Mouse (Mus musculus): ENCODE measurements around the gene Fam208a. TPM values are rescaled to one million over a fixed set of nuclear protein-coding genes. Genes with fewer than 3 reads are reported as not detected.

The Fam208a gene
- total and polyA plus RNA-seq, 2 experiments from 2014 or later, result 10.0 to 32.9 TPM

DNA sequence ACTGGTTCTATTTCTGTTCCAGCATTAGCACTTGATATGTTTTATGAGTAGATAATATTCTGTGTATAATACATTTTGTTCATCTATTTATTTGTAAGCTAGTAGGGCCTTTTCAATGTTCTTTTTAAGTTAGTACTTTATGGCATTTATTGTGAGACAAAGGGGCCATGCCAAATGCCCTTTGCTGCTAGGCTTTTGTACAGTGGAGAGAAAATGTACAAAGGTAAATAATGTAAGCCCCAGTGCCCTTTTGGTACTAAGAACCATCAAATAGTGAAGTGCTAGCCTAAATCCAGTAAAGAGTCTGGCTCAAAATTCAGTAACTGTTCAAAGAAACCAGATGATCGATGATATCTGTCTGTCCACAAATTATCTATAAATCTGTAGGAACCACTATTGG is 6.3 kb upstream of the Fam208a start:
- WGBS, result 94% methylated on average over 1 of the region's 1 CpGs
- no peak for DNase-seq (ENCODE audit: low spot score)

GRCm38 (mm10) chr14:27428973-27429711 is 508 bp downstream of the Fam208a start:
- no peaks in the 10 kb centered on the region for H3K27me3 ChIP-seq (ENCODE audit: insufficient read depth, low read length)
- peak overlapping the region; percentile 91 for H3K4me2 ChIP-seq (ENCODE audit: low read depth, low read length, poor library complexity, severe bottlenecking)
- H3K36me3 ChIP-seq (ENCODE audit: insufficient read depth, low read length), result no peaks in the 10 kb centered on the region
- H3K4me3 ChIP-seq (ENCODE audit: low read depth, low read length), result peak overlapping the region; percentile 63
- peak; percentile 89 for ATAC-seq (ENCODE audit: low FRiP score)
- peak; percentile 89 for DNase-seq (ENCODE audit: low spot score)
- H3K4me1 ChIP-seq (ENCODE audit: insufficient read depth, low read length), result no peaks in the 10 kb centered on the region
- WGBS, result under 1% methylated on average over 64 of the region's 78 CpGs
- H3K9me3 ChIP-seq (ENCODE audit: low read length), result no peaks in the 10 kb centered on the region
- TF ChIP-seq CTCF (IDR thresholded peaks at IDR 0.05), result no peak
- H3K27ac ChIP-seq (ENCODE audit: low read depth, low read length), result peak overlapping the region; percentile 100
- H3K9ac ChIP-seq (replicated peaks; ENCODE audit: low read length, poor library complexity, severe bottlenecking), result peak overlapping the region; percentile 97

More for the DNA sequence above, 6.3 kb upstream of the Fam208a start:
- H3K4me1 ChIP-seq (ENCODE audit: insufficient read depth, low read length), result no peaks in the 10 kb centered on the region
- no peaks in the 10 kb centered on the region for H3K36me3 ChIP-seq (ENCODE audit: insufficient read depth, low read length)
- H3K4me3 ChIP-seq (ENCODE audit: low read depth, low read length), result no peak overlapping the region
- no peak overlapping the region for H3K9ac ChIP-seq (replicated peaks; ENCODE audit: low read length, poor library complexity, severe bottlenecking)
- no peaks in the 10 kb centered on the region for H3K27me3 ChIP-seq (ENCODE audit: insufficient read depth, low read length)
- no peak overlapping the region for H3K27ac ChIP-seq (ENCODE audit: low read depth, low read length)
- TF ChIP-seq CTCF (IDR thresholded peaks at IDR 0.05), result no peak
- no peak overlapping the region for H3K4me2 ChIP-seq (ENCODE audit: low read depth, low read length, poor library complexity, severe bottlenecking)
- H3K9me3 ChIP-seq (ENCODE audit: low read length), result no peaks in the 10 kb centered on the region
- no peak for ATAC-seq (ENCODE audit: low FRiP score)

DNA sequence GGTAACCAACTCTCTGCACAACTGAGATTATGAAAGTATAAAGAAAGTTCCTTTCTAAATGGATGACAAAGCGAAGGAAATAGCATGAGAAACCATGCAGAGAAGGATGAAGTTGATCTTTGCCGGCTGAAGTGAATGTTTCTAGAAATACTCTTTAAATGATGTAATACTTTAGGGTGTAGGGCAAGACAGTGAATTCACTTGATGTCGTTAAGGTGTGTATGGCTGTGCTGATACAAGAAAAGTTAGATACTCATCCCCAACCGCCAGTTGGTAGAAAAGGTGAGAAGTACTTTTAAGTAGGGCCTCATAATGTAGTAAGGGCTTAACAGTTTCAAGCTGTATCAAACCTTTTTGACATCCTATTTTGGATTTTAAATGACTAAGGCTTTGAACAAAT is 1.6 kb downstream of the Fam208a start:
- WGBS, result 92% methylated on average over 4 of the region's 4 CpGs
- H3K36me3 ChIP-seq (ENCODE audit: insufficient read depth, low read length), result no peaks in the 10 kb centered on the region
- no peak overlapping the region for H3K4me3 ChIP-seq (ENCODE audit: low read depth, low read length)
- no peak overlapping the region for H3K27ac ChIP-seq (ENCODE audit: low read depth, low read length)
- no peak for TF ChIP-seq CTCF (IDR thresholded peaks at IDR 0.05)
- H3K4me1 ChIP-seq (ENCODE audit: insufficient read depth, low read length), result no peaks in the 10 kb centered on the region
- no peak for DNase-seq (ENCODE audit: low spot score)
- H3K9ac ChIP-seq (replicated peaks; ENCODE audit: low read length, poor library complexity, severe bottlenecking), result no peak overlapping the region
- H3K4me2 ChIP-seq (ENCODE audit: low read depth, low read length, poor library complexity, severe bottlenecking), result peak overlapping the region; percentile 91
- H3K27me3 ChIP-seq (ENCODE audit: insufficient read depth, low read length), result no peaks in the 10 kb centered on the region
- H3K9me3 ChIP-seq (ENCODE audit: low read length), result no peaks in the 10 kb centered on the region
- ATAC-seq (ENCODE audit: low FRiP score), result no peak

GRCm38 (mm10) chr14:27432064-27432463 is 3.4 kb downstream of the Fam208a start:
- Histone ChIP-seq H3K27ac (ENCODE audit: low read depth, low read length) (no peak overlapping the region), H3K36me3 (ENCODE audit: insufficient read depth, low read length) (no peaks in the 10 kb centered on the region), H3K4me3 (ENCODE audit: low read depth, low read length) (no peak overlapping the region), H3K27me3 (ENCODE audit: insufficient read depth, low read length) (no peaks in the 10 kb centered on the region), H3K9ac (replicated peaks; ENCODE audit: low read length, poor library complexity, severe bottlenecking) (no peak overlapping the region), H3K4me1 (ENCODE audit: insufficient read depth, low read length) (no peaks in the 10 kb centered on the region), H3K4me2 (ENCODE audit: low read depth, low read length, poor library complexity, severe bottlenecking) (no peak overlapping the region), H3K9me3 (ENCODE audit: low read length) (no peaks in the 10 kb centered on the region)
- DNase-seq (ENCODE audit: low spot score), result no peak
- ATAC-seq (ENCODE audit: low FRiP score), result no peak
- 99% methylated on average over 2 of the region's 2 CpGs for WGBS
- TF ChIP-seq CTCF (IDR thresholded peaks at IDR 0.05), result no peak

- Histone ChIP-seq H3K4me1 (ENCODE audit: insufficient read depth, low read length) (no peaks in the 10 kb centered on the region), H3K36me3 (ENCODE audit: insufficient read depth, low read length) (0 out of 2 replicates have a peak, but pooled peaks cover 3% of the 10 kb centered on the region), H3K4me3 (ENCODE audit: low read depth, low read length) (no peak overlapping the region), H3K9ac (replicated peaks; ENCODE audit: low read length, poor library complexity, severe bottlenecking) (no peak overlapping the region), H3K27me3 (ENCODE audit: insufficient read depth, low read length) (no peaks in the 10 kb centered on the region), H3K27ac (ENCODE audit: low read depth, low read length) (no peak overlapping the region), H3K9me3 (ENCODE audit: low read length) (no peaks in the 10 kb centered on the region), H3K4me2 (ENCODE audit: low read depth, low read length, poor library complexity, severe bottlenecking) (no peak overlapping the region)
- ATAC-seq (ENCODE audit: low FRiP score), result no peak
- 91% methylated on average over 1 of the region's 1 CpGs for WGBS
- no peak for TF ChIP-seq CTCF (IDR thresholded peaks at IDR 0.05)
- DNase-seq (ENCODE audit: low spot score), result no peak
Measured at GRCm38 (mm10) chr14:27436116-27436515, 7.5 kb downstream of the Fam208a start.

DNA sequence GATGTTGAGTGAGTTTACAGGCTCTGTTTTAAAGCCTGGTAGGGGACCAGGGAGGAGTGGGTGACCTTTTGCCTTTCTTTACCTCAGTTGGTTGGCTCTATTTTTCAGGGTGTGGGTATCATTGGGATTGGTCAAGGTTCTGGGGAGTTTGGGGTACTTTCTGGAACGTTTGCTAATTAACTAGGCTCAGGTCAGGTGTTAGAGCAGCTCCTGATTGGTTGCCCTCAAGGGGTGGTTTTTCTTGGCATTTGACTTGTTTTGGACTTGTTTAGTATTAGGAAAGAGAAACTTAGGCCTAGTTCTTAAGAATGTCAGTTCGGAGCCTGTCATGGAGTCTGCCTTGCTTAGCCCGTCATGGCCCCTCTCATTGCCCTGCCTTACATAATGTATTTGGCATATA is 8.2 kb downstream of the Fam208a start:
- no peak for ATAC-seq (ENCODE audit: low FRiP score)
- Histone ChIP-seq H3K9ac (replicated peaks; ENCODE audit: low read length, poor library complexity, severe bottlenecking) (no peak overlapping the region), H3K4me1 (ENCODE audit: insufficient read depth, low read length) (no peaks in the 10 kb centered on the region), H3K27ac (ENCODE audit: low read depth, low read length) (no peak overlapping the region), H3K36me3 (ENCODE audit: insufficient read depth, low read length) (0 out of 2 replicates have a peak, but pooled peaks cover 3% of the 10 kb centered on the region), H3K9me3 (ENCODE audit: low read length) (no peaks in the 10 kb centered on the region), H3K27me3 (ENCODE audit: insufficient read depth, low read length) (no peaks in the 10 kb centered on the region), H3K4me2 (ENCODE audit: low read depth, low read length, poor library complexity, severe bottlenecking) (no peak overlapping the region), H3K4me3 (ENCODE audit: low read depth, low read length) (no peak overlapping the region)
- no peak for DNase-seq (ENCODE audit: low spot score)
- no peak for TF ChIP-seq CTCF (IDR thresholded peaks at IDR 0.05)
- WGBS, result 88% methylated on average over 3 of the region's 3 CpGs

Data from midbrain, postnatal 0 days (tissue).